ENCODE assay signal across 22 mouse cellular contexts in genomic region chr16:97521983-97522382, GRCm38 (mm10). TPM values are rescaled to one million over a fixed set of nuclear protein-coding genes. Genes with fewer than 3 reads are reported as not detected.
"Had no signal": no experiment of that assay in that cellular context is flagged by ENCODE, and none has a peak within 500 bp of the region (broad histone marks: within the 10 kb centered on the region; RNA-seq: fewer than 3 reads in every experiment).

No protein-coding gene starts in this region.

- H3K27me3 ChIP-seq: kidney, embryonic 15.5 days; limb, embryonic 13.5 days; liver, embryonic 13.5 days had no signal

- H3K27ac ChIP-seq: kidney, embryonic 15.5 days; left cerebral cortex, adult 2 months; limb, embryonic 13.5 days; liver, embryonic 13.5 days; macrophage had no signal

- H3K4me1 ChIP-seq: kidney, embryonic 15.5 days; liver, embryonic 13.5 days had no signal

- DNase-seq: kidney, adult 11 months; kidney, adult 8-10 months; kidney, postnatal 10 days; kidney, postnatal 36 days; layer of hippocampus, postnatal 36 days; liver, embryonic 13.5 days; lung, embryonic 14.5 days; midbrain, embryonic 14.5 days; right cerebral cortex, postnatal 4 days; thymus, adult 18-20 months; thymus, postnatal 36 days had no signal

- H3K9ac ChIP-seq: kidney, embryonic 15.5 days; limb, embryonic 13.5 days; liver, embryonic 13.5 days; lung, embryonic 14.5 days had no signal

- H3K4me2 ChIP-seq: kidney, embryonic 15.5 days; limb, embryonic 13.5 days; liver, embryonic 13.5 days; lung, embryonic 14.5 days had no signal

- ATAC-seq: lung, postnatal 0 days had no signal

- H3K4me3 ChIP-seq: kidney, embryonic 15.5 days; left cerebral cortex, adult 2 months; limb, embryonic 13.5 days; liver, embryonic 13.5 days had no signal

- H3K9me3 ChIP-seq: kidney, embryonic 15.5 days; limb, embryonic 13.5 days; liver, embryonic 13.5 days had no signal

- H3K36me3 ChIP-seq: kidney, embryonic 15.5 days; limb, embryonic 13.5 days; liver, embryonic 13.5 days had no signal

RNA-seq across cellular contexts. Expression of gene Fam3b, which starts 7.4 kb away (rescaled TPM):
- polyA plus RNA-seq: kidney, embryonic 15.5 days; limb, embryonic 13.5 days; liver, adult 2 months; liver, embryonic 13.5 days; liver, embryonic 16.5 days; lung, embryonic 14.5 days; macrophage; midbrain, embryonic 14.5 days; midbrain, postnatal 0 days; neural tube, embryonic 11.5 days; neural tube, embryonic 14.5 days; spleen, adult 2 months had no signal

RNA-seq across cellular contexts. Expression of gene Mx1, which starts 59.3 kb away (rescaled TPM):
- polyA plus RNA-seq: neural tube, embryonic 11.5 days; neural tube, embryonic 14.5 days had no signal
